Mouse (Mus musculus): ENCODE data around the gene Pik3c2b. TPM values are rescaled to one million over a fixed set of nuclear protein-coding genes. Genes with fewer than 3 reads are reported as not detected.

Gene Pik3c2b
- polyA plus RNA-seq, 1 experiment from 2014 or later = 6.6 TPM

GRCm38 (mm10) chr1:133100980-133101798 lies 55.7 kb downstream of the Pik3c2b start:
- Histone ChIP-seq H3K4me3 (replicated peaks) (no peak overlapping the region), H3K9ac (replicated peaks) (no peak overlapping the region), H3K4me2 (no peak overlapping the region), H3K4me1 (replicated peaks) (peaks cover 4% of the 10 kb centered on the region; the same call in 1 of the 2 replicates), H3K36me3 (peaks cover 75% of the 10 kb centered on the region), H3K27ac (no peak overlapping the region), H3K27me3 (no peaks in the 10 kb centered on the region), H3K9me3 (no peaks in the 10 kb centered on the region)
- ATAC-seq (ENCODE audit: insufficient number of reproducible peaks, insufficient read depth, low FRiP score, low TSS enrichment, low read depth) = no peak; the same call in 1 of the 2 replicates
- 49% methylated on average over 17 of the region's 17 CpGs for WGBS

- ATAC-seq (ENCODE audit: insufficient number of reproducible peaks, insufficient read depth, low FRiP score, low TSS enrichment, low read depth) = no peak
- Histone ChIP-seq H3K9me3 (no peaks in the 10 kb centered on the region), H3K27me3 (no peaks in the 10 kb centered on the region), H3K4me2 (no peak overlapping the region), H3K4me1 (replicated peaks) (peaks cover 4% of the 10 kb centered on the region; the same call in 1 of the 2 replicates), H3K4me3 (replicated peaks) (no peak overlapping the region), H3K36me3 (peaks cover 78% of the 10 kb centered on the region), H3K27ac (no peak overlapping the region), H3K9ac (replicated peaks) (no peak overlapping the region)
- 85% methylated on average over 5 of the region's 5 CpGs for WGBS
Measured at GRCm38 (mm10) chr1:133102108-133102507, 56.6 kb downstream of the Pik3c2b start.

- Histone ChIP-seq H3K4me3 (replicated peaks) (no peak overlapping the region), H3K4me2 (no peak overlapping the region), H3K9me3 (no peaks in the 10 kb centered on the region), H3K27ac (no peak overlapping the region), H3K9ac (replicated peaks) (no peak overlapping the region), H3K36me3 (peaks cover 73% of the 10 kb centered on the region), H3K27me3 (no peaks in the 10 kb centered on the region), H3K4me1 (replicated peaks) (peaks cover 4% of the 10 kb centered on the region; the same call in 1 of the 2 replicates)
- no peak for ATAC-seq (ENCODE audit: insufficient number of reproducible peaks, insufficient read depth, low FRiP score, low TSS enrichment, low read depth)
- 88% methylated on average over 7 of the region's 7 CpGs for WGBS
Measured at GRCm38 (mm10) chr1:133103315-133103714, 57.8 kb downstream of the Pik3c2b start.

DNA sequence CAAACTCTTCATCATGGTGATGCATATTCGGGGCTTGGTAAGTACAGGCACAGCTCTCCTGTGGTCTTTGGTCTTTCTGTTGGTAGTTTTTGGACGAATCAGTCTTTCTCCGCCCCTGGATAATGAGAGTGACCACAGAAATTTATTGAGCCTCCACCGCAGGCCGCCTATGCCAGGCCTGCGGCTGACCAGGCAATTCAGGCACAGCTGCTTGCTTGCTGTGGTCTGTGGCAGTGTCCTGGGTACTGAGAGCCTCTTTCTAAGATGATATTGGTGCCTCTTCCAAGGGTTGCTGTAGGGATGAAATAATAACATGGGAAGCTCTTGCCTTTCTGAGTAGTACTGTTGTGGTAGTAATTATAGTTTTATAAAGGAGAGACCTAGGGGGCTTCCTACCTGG lies 58.4 kb downstream of the Pik3c2b start:
- Histone ChIP-seq H3K4me2 (no peak overlapping the region), H3K4me3 (replicated peaks) (no peak overlapping the region), H3K36me3 (peaks cover 67% of the 10 kb centered on the region), H3K9ac (replicated peaks) (no peak overlapping the region), H3K27ac (no peak overlapping the region), H3K4me1 (replicated peaks) (peaks cover 4% of the 10 kb centered on the region; the same call in 1 of the 2 replicates), H3K9me3 (no peaks in the 10 kb centered on the region), H3K27me3 (no peaks in the 10 kb centered on the region)
- ATAC-seq (ENCODE audit: insufficient number of reproducible peaks, insufficient read depth, low FRiP score, low TSS enrichment, low read depth) = no peak
- 91% methylated on average over 6 of the region's 6 CpGs for WGBS

DNA sequence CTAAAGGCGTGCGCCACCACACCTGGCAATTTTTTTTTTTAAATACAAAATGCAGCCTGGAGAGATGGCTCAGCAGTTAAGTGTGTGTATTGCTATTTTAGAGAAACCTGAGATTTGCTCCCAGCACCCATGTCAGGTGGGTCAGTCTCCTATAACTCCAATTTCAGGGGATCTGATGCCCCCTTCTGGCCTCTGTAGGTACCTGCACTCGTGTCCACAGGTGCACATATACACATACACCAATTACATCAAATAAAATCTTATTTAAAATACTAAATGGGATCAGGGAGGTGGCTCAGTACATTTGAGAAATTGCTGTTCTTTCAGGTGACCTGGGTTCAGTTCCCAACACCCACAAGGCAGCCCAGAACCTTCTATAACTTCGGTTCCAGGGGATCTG lies 70.6 kb downstream of the Pik3c2b start:
- Histone ChIP-seq H3K4me3 (replicated peaks) (no peak overlapping the region), H3K9me3 (no peaks in the 10 kb centered on the region), H3K27ac (no peak overlapping the region), H3K27me3 (no peaks in the 10 kb centered on the region), H3K4me2 (no peak overlapping the region), H3K36me3 (no peaks in the 10 kb centered on the region), H3K4me1 (replicated peaks) (peaks cover 16% of the 10 kb centered on the region), H3K9ac (replicated peaks) (no peak overlapping the region)
- WGBS = 91% methylated on average over 4 of the region's 4 CpGs
- no peak for ATAC-seq (ENCODE audit: insufficient number of reproducible peaks, insufficient read depth, low FRiP score, low TSS enrichment, low read depth)

GRCm38 (mm10) chr1:133118127-133118526 lies 72.7 kb downstream of the Pik3c2b start:
- no peak overlapping the region for H3K4me2 ChIP-seq
- H3K9me3 ChIP-seq = no peaks in the 10 kb centered on the region
- no peak for ATAC-seq (ENCODE audit: insufficient number of reproducible peaks, insufficient read depth, low FRiP score, low TSS enrichment, low read depth)
- WGBS = 91% methylated on average over 5 of the region's 5 CpGs
- no peaks in the 10 kb centered on the region for H3K36me3 ChIP-seq
- H3K27me3 ChIP-seq = no peaks in the 10 kb centered on the region
- no peak overlapping the region for H3K4me3 ChIP-seq (replicated peaks)
- peaks cover 16% of the 10 kb centered on the region for H3K4me1 ChIP-seq (replicated peaks)
- H3K27ac ChIP-seq = no peak overlapping the region
- no peak overlapping the region for H3K9ac ChIP-seq (replicated peaks)

DNA sequence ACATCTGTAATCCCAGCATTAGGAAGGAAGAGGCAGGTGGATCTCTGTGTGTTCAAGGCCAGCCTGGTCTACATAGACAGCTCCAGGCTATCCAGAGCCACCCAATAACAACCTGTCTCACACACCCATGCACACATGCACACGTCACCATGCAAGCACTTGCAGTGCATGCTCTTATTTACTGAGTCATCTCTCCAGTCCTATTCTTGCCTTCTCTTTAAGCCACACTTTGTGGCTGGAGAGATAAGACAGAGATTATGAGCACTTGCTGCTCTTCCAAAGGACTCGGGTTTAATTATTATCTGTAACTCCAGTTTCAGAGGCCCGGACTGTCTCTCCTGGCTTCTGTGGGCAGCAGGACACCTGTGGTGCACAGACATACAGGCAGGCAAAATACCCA lies 73.4 kb downstream of the Pik3c2b start:
- Histone ChIP-seq H3K9me3 (no peaks in the 10 kb centered on the region), H3K4me2 (no peak overlapping the region), H3K36me3 (no peaks in the 10 kb centered on the region), H3K27ac (no peak overlapping the region), H3K4me3 (replicated peaks) (no peak overlapping the region), H3K4me1 (replicated peaks) (peaks cover 16% of the 10 kb centered on the region), H3K9ac (replicated peaks) (no peak overlapping the region), H3K27me3 (no peaks in the 10 kb centered on the region)
- WGBS = 88% methylated on average over 3 of the region's 3 CpGs
- ATAC-seq (ENCODE audit: insufficient number of reproducible peaks, insufficient read depth, low FRiP score, low TSS enrichment, low read depth) = 0 out of 2 replicates have a peak, but pooled peaks have one; percentile 17

DNA sequence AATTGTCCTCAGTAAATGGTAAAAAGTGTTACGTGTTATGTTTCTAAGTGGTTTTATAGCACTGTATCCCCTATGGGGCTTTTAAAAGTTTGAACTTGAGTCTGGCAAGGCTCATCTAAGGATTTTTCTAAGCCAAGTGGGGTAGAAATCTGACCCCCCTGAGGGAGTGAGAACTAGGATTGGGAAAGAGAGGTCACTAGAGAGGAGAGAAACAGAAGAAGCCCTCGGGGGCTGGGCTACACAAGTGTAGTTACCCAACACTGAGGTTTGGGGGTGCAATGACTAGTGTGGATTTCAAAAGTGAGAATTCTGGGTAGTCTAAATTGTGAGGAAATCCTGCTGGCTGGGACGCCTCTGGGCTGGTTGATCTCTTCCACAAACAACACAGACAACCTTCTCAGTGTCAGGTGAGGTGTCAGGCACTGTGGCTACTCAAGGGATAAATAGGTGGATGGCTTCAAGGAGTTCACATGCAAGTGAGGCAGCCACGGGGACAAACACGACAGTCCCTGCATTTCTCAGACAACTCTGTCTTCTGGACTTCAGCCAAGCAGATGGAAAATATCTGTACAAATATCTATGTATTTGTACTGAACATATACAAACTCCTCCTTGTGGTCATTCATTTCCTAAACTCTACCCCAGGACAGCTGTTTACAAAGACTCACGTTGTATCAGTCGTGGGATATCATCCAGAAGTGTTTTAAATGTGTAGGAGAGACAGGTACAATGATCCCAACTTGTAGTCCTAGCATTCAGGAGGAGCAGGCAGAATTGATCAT lies 74.7 kb downstream of the Pik3c2b start:
- H3K9me3 ChIP-seq = no peaks in the 10 kb centered on the region
- no peak overlapping the region for H3K4me2 ChIP-seq
- no peak overlapping the region for H3K4me3 ChIP-seq (replicated peaks)
- no peak overlapping the region for H3K9ac ChIP-seq (replicated peaks)
- H3K27me3 ChIP-seq = no peaks in the 10 kb centered on the region
- H3K36me3 ChIP-seq = no peaks in the 10 kb centered on the region
- H3K27ac ChIP-seq = no peak overlapping the region
- H3K4me1 ChIP-seq (replicated peaks) = peaks cover 16% of the 10 kb centered on the region
- 52% methylated on average over 7 of the region's 7 CpGs for WGBS
- peak; percentile 70; the same call in 1 of the 2 replicates for ATAC-seq (ENCODE audit: insufficient number of reproducible peaks, insufficient read depth, low FRiP score, low TSS enrichment, low read depth)

- Histone ChIP-seq H3K27me3 (no peaks in the 10 kb centered on the region), H3K27ac (no peak overlapping the region), H3K9ac (replicated peaks) (no peak overlapping the region), H3K36me3 (no peaks in the 10 kb centered on the region), H3K4me2 (no peak overlapping the region), H3K4me3 (replicated peaks) (no peak overlapping the region), H3K9me3 (no peaks in the 10 kb centered on the region), H3K4me1 (replicated peaks) (peaks cover 16% of the 10 kb centered on the region)
- WGBS = 65% methylated on average over 6 of the region's 6 CpGs
- ATAC-seq (ENCODE audit: insufficient number of reproducible peaks, insufficient read depth, low FRiP score, low TSS enrichment, low read depth) = no peak
Measured at GRCm38 (mm10) chr1:133121246-133121645, 75.8 kb downstream of the Pik3c2b start.

- ATAC-seq (ENCODE audit: insufficient number of reproducible peaks, insufficient read depth, low FRiP score, low TSS enrichment, low read depth) = no peak
- no peaks in the 10 kb centered on the region for H3K27me3 ChIP-seq
- peaks cover 16% of the 10 kb centered on the region for H3K4me1 ChIP-seq (replicated peaks)
- H3K36me3 ChIP-seq = no peaks in the 10 kb centered on the region
- WGBS = 81% methylated on average over 6 of the region's 6 CpGs
- no peaks in the 10 kb centered on the region for H3K9me3 ChIP-seq
- no peak overlapping the region for H3K9ac ChIP-seq (replicated peaks)
- H3K27ac ChIP-seq = no peak overlapping the region
- H3K4me3 ChIP-seq (replicated peaks) = no peak overlapping the region
- H3K4me2 ChIP-seq = no peak overlapping the region
Measured at GRCm38 (mm10) chr1:133124137-133124536, 78.7 kb downstream of the Pik3c2b start.

DNA sequence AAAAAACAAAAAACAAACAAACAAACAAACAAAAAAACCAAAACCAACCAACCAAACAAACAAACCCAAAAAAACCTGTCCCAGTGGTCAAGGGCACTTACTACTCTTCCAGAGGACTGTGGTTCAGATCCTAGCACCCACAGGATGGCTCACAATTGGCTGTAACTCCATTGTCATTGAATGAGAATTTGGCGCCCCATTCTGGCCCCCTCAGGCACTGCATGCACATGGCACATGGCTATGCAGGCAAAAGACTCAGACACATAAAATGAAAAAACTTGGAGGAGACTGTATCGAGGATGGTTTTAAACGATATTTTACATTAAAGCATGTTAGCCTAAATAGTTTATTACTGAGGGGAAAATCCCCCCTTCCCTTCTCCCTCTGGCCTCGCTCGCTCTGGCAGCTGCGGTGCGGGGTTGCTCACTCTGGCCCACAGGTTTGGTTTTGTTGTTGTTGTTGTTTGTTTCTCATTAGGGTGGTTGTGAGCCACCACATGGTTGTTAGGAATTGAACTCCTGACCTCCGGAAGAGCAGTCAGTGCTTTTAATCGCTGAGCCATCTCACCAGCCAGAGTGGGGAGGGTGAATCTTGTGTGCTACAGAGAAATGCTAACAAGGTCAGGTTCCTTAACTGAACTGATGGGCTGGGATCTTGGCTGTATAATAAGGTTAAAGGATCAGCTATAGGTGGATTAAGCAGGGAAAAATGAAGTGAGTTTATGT lies 80.3 kb downstream of the Pik3c2b start:
- Histone ChIP-seq H3K9me3 (no peaks in the 10 kb centered on the region), H3K4me1 (replicated peaks) (peaks cover 10% of the 10 kb centered on the region; the same call in 1 of the 2 replicates), H3K27me3 (no peaks in the 10 kb centered on the region), H3K36me3 (no peaks in the 10 kb centered on the region), H3K9ac (replicated peaks) (no peak overlapping the region), H3K4me3 (replicated peaks) (no peak overlapping the region), H3K27ac (no peak overlapping the region), H3K4me2 (no peak overlapping the region)
- WGBS = 90% methylated on average over 9 of the region's 9 CpGs
- ATAC-seq (ENCODE audit: insufficient number of reproducible peaks, insufficient read depth, low FRiP score, low TSS enrichment, low read depth) = no peak
